Mouse (Mus musculus): ENCODE measurements around the gene Zfp239.

The Zfp239 gene

DNA sequence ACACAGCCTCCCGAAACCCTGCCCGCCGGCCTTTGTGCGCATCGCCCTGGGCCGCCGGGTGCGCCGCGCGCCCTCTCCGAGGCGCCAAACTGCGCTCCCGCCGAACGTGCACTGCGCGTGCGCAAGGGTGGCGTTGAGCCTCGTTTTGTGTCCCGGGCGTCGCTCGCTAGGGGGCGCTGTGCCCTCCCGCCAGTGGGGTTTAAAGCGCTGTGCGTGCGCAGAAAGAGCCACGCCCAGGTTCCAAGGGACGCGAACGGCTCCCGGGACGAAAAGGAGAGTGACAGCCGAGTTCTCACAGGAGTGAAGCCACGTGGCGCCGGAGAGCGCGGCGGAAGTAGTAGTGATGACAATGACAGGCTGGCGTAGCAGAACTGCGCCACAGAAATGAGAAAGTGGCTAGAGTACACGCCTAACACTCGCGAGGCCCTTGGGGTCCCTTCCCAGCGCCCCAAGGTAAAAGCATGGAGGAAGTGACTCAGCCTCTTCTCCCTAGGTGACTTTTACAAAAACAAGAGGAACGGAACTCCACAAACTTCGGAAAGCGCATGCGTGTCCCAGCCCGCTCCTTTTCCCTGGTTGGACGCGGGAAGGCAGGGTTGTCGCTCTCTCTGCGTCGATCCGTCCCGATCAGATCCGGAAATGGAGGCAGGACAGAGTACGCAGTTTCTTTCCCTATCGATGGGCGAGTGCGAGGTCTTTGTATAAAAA lies 17.7 kb downstream of the Zfp239 start:
- DNase-seq: peak; percentile 98 to 99

DNA sequence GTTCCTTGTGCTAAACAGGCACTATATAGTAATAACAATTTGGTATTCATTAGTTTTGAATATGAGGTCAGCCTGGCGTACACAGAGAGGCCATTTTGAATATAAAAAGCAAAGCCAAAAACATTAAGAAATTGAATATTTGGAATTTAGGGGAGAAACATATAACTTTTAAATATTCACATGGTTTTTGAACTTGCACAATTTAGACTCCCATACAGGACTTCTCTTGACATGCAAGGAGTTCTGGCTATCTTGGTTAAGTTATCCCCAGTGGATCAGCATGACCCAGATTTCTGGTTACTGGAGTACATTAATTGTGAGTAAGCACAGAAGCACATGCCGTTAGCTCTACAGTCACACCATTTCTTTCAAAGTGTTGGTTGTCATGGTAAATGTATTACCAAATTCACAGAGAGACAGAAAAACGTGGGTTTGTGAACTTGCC lies 18.5 kb downstream of the Zfp239 start:
- no peak for DNase-seq

DNA sequence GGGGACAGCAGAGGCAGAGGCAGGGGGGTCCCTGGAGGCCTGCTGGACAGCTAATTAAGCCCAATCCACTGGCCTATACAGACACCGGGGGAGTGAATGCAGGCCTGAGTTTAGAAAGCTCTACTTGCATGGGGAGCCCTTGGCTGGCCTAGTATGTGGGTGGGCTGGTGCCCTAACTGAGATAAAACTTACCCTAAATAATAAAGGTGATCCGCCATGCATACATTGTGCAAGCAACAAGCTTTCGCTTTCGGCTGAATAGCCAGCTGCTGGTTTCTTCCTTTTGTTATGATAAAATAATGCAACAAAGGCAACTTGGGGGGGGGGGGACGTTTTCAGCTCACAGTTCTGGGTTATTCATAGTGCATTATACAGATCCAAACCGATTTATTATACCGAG lies 19.3 kb downstream of the Zfp239 start:
- DNase-seq: no peak

DNA sequence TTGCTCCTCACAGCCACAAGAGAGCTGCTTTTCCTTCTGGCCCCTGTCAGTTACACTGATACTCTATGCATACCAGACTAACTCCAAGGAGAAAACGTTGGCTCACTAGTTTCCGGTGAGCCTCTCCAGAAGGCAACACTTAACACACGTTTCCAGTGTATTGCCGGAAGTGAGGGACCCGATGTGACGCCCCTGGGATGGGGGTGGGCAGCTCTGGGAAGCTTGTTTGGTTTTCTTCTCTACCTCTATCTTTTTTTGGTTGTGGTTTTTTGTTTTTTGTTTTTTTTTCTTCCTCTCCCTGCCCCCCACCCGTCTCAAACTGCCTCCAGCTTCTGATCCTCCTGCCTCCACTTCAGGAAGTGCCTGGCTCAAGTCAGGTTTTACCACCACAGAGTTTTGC lies 20.1 kb downstream of the Zfp239 start:
- no peak for DNase-seq

DNA sequence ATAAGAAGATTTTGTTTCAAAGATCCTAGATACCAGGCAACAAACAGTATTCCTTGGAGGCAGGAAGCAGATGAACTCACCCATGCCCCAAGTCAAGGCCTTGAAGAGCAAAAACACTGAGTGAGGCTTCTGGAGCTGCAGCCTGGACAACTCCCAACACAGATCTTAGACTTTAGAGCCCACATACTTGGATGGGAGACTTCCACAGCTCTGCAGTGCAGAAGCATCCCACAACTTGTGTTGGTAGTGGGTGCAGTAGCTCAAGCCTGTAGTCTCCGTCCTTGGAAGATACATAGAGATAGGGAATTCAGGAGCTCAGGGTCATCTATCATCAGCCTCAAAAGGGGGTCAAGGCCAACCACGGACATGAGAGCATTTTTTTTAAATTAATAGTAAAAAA lies 24.0 kb downstream of the Zfp239 start:
- DNase-seq: no peak

DNA sequence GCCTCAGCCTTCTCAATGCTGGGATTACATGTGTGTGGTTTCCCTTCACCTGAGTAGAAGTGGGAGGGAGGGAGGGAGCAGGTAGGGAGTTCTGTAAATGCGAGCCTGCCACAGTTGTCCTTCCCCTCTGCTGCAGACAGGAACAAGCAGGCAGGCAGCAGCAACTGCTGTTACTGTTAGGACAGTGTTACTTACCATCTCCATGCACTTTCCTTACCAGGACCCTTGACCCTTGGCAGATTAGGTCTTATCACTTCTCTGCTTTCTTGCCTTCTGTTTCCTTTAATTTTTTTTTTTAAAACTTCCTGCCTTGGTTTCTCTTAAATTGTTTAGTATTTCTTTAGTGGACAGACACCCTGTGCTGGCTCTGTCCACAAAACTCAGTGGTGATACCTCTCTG lies 26.1 kb downstream of the Zfp239 start:
- no peak for DNase-seq

DNA sequence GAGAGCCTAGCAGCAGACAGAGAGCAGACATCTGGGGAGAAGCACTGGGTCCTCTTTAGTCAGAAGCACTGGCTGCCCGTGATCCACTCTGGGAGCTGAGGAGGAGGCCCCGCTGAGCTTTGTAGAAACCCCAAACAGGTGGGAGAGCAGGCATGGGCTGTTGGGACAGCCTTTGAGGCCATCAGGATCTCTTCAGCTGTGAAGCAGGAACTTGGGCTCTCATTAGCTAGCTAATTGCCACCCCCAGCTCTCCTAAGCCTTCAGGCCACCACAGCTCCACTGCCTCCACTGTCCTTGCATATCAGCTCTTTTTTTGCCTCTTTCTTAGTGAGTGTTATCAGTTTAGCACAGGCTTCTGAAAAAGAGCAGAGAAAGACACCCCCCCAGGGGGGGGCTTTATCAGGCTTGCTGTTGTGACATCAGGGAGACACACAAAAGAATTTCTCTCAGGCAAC lies 26.8 kb downstream of the Zfp239 start:
- no peak for DNase-seq

DNA sequence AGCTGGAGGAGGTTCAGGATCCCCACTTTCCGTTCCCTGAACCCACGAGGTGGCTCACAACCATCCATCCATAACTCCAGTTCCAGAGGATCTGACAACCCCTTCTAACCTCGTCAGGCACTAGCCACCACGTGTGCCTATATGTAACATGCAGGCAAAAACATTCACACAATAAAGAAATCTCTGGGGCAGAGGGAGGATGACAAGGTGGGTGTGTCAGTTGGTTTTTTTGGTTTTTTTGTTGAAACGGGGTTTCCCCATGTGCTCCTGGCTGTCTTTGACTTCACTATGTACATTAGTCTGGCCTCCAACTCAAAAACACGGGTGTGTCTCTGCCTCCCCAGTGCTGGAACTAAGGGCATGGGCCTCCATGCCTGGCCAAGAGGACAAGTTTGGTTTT lies 28.4 kb downstream of the Zfp239 start:
- no peak for DNase-seq

DNA sequence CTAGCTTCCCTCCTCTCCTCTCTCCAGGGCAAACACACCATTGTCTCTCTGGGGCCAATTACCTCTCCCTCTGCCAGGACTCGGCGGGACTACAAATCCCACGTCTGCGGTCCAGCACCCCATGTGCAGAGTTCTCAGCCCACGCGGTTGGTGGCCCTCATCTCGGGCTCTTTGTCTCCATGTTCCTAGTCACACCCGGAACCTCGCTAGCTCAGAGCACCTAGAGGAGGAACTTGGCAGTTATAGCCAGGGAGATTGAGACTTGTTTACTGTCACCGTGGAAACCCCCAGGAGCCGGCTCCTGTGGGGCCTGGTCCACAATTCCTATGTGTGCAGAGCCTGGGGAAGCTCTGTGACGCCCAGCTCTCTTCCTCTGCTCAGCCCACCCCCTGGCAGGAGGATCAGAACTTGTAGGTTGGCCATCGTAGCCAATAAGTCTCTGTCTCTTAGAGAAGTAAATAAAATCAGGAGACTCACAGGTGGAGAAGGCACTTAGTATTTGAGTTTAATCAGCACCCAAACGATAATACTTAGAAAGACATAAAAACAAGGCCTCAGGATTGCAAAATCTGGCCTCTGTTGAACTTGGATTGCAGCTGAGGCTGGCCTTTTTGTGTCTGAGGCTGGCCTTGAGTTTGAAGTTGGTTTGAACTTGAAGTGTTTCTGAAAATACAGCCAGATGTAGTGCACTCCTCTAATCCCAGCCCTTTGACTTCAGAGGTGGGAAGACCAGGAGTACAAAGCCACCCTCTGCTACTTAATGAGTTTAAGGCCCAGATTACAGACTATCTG lies 29.7 kb downstream of the Zfp239 start:
- DNase-seq: peak; percentile 42 to 66

DNA sequence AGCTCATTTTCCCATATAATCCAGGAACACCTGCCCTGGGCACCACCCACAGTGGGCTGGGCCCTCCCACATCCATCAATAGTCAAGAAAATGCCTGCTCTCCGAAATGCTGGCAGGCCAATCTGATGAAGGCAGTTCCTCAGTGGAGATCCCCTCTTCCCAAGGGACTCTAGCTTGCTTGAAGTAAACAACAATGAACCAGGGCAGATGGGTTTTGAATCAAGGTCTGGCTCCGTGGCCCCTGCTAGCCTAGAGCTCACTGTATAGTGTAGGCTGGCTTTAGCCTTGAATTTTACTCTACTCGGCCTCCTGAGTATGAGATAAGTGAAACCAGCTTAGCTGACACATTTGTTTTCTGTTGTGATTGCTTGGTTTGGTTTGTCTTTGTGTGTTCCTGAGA lies 30.5 kb downstream of the Zfp239 start:
- DNase-seq: no peak

DNA sequence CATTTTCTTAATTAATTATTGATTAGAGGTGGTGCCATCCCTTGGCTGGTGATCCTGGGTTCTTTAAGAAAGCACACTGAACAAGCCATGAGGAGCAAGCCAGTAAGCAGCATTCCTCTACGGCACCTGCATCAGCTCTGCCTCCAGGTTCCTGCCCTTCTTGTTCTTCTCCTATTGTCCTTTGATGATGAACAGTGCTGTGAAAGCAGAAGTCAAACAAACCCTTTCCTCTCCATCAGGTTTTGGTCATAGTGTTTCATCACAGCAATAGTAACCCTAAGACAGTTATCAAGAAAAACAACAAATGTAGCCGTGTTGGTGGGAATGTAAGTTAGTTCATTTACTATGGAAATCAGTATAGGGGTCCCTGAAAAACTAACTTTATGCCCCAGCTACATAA lies 31.5 kb downstream of the Zfp239 start:
- no peak for DNase-seq

DNA sequence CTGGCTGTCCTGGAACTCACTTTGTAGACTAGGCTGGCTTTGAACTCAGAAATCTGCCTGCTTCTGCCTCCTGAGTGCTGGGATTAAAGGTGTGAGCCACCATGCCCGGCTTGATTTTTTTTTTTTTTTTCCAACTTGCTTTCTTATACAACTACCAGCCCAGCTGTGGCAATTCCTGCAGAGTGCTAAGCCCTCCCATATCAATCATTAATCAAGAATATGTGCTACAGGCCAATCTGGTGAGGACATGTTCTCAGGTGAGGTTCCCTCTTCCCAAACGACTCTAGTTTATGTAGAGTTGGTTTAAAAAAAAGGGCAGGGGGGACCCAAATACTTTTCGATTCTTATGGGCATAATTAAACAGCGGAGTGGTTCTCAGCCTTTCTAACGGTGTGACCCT lies 35.9 kb downstream of the Zfp239 start:
- DNase-seq: no peak

DNA sequence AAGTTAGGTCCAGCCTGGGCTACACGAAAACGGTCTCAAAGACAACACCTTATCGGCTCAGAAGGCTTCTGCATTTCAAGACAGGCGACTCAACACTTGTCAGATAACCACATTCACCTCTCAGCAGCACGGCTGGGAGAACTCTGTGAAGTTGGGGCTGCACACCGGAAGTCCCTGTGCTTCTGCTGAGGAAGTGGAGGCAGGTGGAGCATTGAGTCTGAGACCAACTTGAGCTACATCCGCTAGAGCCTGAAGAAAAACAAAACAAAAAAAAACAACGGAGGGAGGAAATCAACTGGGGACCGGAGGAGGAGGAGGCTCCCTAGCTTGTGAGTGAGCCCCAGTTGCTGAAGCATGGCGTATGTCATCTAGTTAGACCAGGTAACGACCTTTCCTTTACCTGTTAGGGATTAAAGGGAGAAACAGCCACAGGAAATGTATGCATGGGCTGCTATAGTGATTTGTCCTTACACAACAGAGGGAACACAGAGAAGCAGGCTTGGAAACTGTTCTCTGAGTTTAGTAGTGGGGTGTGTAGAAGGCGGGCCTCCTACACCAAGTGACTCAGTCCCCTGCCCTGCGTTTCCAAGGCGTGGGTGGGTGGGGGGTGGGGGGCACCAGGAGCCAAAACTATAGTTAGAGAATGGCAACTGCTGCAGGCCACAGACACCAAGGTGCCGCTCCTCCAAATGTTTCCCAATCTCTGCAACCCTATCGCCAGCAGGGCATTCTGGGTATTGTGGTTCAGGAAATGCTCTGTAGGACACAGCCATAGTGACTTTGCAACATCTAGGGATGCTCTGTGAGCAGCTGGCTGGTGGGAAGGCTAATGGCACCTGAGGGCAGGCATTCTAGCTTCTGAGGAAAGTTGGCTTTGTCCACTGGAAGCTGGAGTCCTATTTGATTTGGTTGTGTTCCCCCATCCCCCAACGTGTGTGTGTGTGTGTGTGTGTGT lies 38.5 kb downstream of the Zfp239 start, which contains the start of gene Hnrnpf:
Hnrnpf (plus strand) TSS at position 199 of the 955 bp plus-strand sequence.
- no peak for DNase-seq

DNA sequence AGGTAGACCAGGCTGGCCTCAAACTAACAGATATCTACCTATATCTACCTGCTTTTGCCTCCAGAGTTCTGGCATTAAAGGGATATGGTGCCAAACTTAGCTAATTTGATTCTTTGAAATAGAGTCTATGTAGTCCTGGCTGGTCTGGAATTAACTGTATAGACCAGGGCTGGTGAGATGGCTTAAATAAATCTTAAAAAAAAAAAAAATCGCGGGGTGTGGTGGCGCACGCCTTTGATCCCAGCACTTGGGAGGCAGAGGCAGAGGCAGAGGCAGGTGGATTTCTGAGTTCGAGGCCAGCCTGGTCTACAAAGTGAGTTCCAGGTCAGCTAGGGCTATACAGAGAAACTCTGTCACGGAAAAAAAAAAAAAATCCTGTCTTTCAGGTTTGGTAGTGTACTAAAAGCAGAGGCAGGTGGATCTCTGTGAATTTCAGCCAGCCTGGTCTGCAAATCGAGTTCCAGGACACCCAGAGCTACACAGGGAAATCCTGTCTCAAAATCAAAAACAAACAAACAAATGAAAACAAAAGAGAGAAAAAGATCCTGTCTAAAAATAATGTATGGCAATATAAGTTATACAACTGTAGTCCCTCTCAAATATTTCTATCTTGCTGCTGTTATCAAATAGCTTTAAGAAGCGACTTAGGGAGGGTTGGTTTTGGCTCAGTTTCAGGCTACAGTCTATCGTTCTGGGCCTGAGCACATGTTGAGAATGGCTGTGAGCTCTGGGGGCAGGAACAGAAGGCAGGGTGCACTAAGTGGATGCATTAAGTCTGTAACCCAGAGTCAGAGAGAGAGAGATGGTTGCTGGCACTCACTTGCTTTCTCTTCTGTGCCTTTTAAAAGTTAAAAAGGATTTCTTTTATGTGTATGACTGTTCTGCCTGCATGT lies 39.9 kb downstream of the Zfp239 start:
- no peak for DNase-seq

DNA sequence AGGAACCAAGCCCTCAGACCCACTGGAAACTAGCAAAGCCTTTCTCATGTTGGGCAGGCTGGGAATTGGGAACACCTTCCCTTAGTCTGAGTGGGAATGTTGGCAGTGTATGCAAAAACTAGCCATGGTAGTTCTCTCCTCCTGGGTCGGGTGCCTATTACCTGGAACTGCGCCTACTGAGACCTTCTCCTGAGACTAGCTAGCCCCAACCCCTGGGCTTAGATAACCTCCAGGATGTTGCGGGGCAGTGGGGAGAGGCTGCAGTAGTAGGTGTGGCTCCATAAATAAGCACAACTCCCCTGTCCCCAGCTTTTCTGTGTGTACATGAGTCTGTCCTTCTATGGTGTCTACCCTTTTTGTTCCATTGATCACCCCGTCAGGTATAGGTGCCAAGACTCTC lies 40.7 kb downstream of the Zfp239 start:
- DNase-seq: no peak

DNA sequence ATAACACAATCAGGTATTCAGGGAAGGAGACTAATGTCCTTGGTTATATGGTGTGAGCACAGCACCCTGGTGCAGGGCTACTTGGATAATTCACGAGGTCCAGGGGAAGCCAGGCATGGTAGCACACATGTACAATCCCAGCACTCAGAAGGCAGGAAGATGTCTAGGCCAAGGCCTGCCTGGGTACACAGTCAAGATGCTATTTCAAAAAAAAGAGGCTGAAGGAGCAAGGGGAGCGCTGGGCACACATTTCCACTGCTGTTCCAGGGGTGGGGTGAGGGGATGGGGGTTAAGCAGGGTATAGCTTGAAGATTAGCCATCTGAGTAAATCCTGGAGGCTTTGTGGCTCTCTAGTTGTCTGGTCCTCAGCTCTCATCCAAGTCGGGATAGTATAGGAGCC lies 41.9 kb downstream of the Zfp239 start:
- DNase-seq: no peak

DNA sequence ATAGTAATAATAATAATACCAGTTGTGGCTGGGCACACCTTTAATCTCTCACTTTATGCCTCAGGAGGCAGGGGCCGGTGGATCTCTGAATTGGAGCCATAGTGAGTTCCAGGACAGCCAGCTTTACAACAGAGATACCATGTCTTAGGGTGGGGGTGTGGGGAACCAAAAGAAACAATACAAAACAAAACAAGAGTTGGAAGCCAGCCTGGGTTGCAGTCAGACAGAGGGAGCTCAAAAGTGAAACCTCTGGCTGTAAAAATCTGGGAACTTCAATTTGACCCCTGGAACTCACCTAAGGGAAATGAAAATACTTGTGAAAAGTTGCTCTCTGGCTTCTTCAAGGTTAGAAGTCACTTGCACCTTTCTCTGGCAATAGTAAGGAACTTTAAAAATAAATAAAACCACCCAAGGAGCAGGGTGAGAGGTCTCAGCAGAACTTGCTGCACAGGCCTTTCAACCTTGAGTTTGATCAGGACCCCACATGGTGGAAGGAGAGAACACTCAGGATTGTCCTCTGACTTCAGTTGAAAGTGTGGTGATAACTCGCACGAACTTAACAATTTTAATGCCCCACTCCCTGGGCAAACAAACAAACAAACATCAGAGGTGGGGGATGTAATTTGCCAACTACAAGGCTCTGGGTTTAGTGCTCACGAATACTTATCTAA lies 43.5 kb downstream of the Zfp239 start:
- no peak for DNase-seq

DNA sequence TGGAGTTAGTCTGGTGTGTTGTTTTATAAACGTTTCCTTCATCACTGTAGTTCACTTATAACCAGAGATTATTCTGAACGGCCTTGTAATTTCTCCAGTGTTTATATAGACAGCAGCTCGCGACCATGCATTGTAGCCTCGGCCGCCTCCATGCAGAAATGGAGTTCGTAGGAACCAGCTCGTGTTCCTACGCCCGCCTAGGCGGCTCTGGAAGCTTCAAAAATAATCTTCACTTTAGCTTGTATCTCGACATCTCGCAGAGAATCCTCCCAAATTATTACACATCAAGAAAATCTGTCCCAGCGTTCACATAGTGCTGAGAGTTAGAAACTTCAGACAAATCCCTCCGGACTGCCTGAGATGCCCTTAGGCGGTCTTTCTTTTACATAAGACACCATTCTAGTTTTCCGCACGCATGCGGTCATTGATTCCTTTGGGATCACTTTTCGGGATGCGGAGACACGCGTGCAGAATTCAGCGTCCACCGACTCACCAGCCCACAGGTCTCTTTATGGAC lies 44.2 kb downstream of the Zfp239 start:
- no peak for DNase-seq

DNA sequence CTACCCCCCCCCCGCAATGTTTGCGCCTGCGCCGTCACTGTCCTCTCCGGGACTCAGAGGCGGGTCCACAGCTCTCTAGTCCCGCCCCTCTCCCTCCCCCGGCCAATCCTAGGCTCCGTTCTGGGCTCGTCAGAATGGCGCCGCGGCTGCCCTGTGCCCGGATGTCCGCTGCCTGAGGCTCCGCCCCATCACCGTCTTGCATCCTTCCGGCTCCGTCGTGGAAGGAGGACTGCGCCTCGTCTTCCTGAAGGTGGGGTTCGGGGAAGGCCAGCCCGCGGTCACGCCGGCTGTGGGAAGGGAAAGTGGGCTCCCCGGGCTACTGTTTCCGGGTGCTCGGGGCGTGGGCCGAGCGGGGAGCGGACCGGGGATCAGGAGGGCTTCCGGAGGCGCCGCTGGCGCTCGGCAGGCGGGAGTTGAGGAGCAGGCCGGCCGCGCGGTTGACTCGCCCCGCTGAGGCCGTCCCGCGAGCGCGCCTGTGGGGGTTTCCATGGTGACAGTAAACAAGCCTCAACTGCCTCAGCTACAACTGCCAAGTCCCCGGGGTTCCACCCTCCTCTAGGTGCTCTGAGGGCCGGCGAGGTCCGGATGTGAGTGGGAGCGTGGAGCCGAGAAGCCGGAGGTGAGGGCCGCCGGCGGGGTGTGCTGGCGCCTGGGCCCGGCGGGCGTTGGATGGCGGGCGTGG lies 44.8 kb downstream of the Zfp239 start:
- DNase-seq: peak; percentile 99

DNA sequence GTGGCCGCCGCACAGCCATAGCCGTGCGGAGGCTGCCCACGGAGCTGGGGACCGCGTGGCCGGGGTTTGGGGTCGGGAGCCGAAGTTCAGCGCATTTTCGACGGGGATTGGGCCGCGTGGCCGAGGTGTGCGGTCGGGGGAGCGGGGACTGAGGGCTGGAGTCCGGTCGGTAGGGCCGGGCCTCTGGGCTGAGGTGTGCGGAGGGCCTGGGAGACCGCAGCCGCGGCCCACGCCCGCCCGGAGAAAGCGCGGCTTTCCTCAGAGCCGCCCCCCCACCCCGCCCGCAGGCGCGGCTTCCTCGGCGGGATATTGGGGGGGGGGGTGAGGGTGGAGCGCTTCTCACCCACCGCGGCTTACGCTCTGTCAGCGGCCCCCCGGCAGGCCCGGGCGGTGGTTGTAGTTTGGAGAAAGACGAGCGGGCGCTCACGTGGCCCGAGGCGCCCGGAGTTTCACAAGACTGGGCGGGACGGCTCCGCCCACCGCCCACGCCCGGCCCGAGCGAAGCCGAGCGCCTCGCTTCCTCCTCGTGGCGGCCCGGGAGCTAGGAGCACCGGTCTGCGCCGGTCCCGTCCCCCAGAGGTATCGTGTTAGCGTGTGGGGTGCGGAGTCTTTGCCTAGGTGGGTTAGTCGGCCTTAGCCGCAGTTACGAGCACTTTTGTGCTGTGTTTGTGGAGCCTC lies 45.5 kb downstream of the Zfp239 start:
- DNase-seq: peak; percentile 87 to 90

All from lung, adult 18-20 months (tissue).